Mouse (Mus musculus) C2C12 (cell line): ENCODE data around the gene F12.

Experiments used
- CEBPB ChIP-seq: IDR thresholded peaks from one replicate; pipeline ENCODE4 v1.6.1; 2011; ENCODE audit warnings: low read depth, mild to moderate bottlenecking, control low read depth, moderate library complexity
- CTCF ChIP-seq: IDR thresholded peaks from one replicate; pipeline ENCODE4 v1.5.1; 2011; ENCODE audit not compliant: control insufficient read depth, insufficient read depth, insufficient read length
- MAX ChIP-seq: IDR thresholded peaks from one replicate; pipeline ENCODE4 v1.6.1; 2011; ENCODE audit warnings: mild to moderate bottlenecking, control low read depth
- MYOD1 ChIP-seq: IDR thresholded peaks from one replicate; pipeline ENCODE4 v1.6.1; 2011; ENCODE audit warnings: low read depth; ENCODE audit not compliant: control insufficient read depth, insufficient read length
- USF1 ChIP-seq: IDR thresholded peaks from one replicate; pipeline ENCODE4 v1.6.1; 2011; ENCODE audit warnings: low read depth, mild to moderate bottlenecking, control low read depth, moderate library complexity

GRCm38 (mm10) chr13:55463399-55464026 is 36.9 kb upstream of the F12 start:
- TF ChIP-seq CTCF (no peak), USF1 (no peak), CEBPB (no peak), MYOD1 (no peak), MAX (no peak)
